Mouse (Mus musculus): ENCODE data around the gene Fgfr2.

The Fgfr2 gene

GRCm38 (mm10) chr7:132715259-132715658, 407.9 kb downstream of the Fgfr2 start:
- no peak for DNase-seq (ENCODE audit: low spot score)

- peak; percentile 79 for DNase-seq (ENCODE audit: low spot score)
These were observed 408.8 kb downstream of the Fgfr2 start for GRCm38 (mm10) chr7:132714236-132714923.

- DNase-seq (ENCODE audit: low spot score): peak; percentile 78
These were observed 409.5 kb downstream of the Fgfr2 start for GRCm38 (mm10) chr7:132713483-132714126.

DNA sequence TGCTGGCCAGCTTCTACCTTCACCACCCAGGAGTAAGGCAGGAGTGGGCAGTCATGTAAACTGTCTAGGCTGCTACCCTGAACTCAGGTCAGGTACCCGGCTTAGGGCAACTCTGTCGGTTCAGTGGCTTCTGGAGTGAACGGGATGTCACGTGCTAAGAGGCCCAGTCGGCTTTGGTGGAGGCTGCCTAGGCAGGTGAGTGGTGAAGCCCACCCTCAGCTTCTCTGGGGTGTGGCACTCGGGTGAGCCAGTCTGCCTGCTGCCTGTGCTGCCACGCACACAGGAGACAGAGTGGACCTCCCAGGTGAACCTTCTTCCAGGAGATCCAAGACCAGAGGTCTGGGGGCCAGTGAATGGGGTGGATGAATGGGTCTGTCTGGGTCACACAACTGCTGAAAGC, 410.2 kb downstream of the Fgfr2 start:
- DNase-seq (ENCODE audit: low spot score): no peak

DNA sequence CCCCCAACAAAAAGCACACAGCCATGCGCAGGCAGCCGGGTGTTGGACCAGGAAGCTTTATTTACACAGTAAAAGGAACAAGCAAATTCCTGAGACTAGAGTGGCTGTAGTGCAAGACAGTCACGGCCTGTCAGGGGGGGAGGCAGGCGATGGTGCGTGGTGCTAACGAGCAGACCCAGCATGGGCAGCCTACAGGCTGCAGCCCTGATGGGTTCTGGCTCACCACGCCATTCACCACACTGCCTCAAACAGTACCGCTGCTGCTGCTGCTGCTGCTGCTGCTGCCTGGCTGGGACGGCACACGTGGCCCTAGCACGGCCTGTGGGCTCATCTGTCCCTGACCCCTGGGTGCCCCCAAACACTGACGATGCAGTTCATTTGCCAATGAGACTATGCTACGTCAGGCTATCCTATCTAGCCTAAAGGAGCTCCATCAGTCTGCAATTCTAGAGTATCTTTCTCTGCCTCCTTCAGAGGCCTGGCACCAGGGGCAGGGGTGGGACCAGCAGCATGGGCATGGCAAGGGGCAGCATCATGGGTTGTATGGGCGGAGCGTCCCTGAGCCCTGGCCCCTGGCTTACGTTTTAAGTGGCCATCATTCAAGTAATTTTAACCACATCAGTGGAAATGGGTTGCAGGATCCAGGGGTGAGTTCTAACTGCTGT, 411.0 kb downstream of the Fgfr2 start:
- DNase-seq (ENCODE audit: low spot score): peak; percentile 74

GRCm38 (mm10) chr7:132711579-132711978, 411.6 kb downstream of the Fgfr2 start:
- DNase-seq (ENCODE audit: low spot score): no peak

- DNase-seq (ENCODE audit: low spot score): no peak
These were observed 418.0 kb downstream of the Fgfr2 start for GRCm38 (mm10) chr7:132705130-132705529.

GRCm38 (mm10) chr7:132704310-132704875, 418.8 kb downstream of the Fgfr2 start:
- no peak for DNase-seq (ENCODE audit: low spot score)

- DNase-seq (ENCODE audit: low spot score): no peak
These were observed 419.4 kb downstream of the Fgfr2 start for GRCm38 (mm10) chr7:132703515-132704309.

- DNase-seq (ENCODE audit: low spot score): no peak
These were observed 420.6 kb downstream of the Fgfr2 start for GRCm38 (mm10) chr7:132702492-132703070.

GRCm38 (mm10) chr7:132702024-132702423, 421.1 kb downstream of the Fgfr2 start:
- DNase-seq (ENCODE audit: low spot score): no peak

DNA sequence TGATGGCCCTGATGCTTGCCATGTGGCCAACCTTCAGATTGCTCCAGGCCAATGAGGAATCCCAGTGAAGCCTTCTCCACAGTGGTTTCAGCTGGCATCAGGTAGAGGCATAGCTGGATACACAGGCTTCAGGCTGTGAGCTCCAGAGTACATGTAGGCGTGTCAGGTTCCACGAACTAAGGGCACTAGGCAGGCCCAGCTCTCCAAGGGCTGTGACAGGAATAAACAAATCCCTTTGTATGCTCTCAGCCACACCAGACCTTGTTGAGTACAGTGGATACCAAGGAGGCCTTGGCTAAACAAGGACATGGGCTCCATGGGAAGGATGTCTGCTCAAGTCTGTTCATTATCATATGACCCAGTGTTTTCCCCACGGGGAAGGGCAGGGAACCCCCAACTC, 421.7 kb downstream of the Fgfr2 start:
- peak; percentile 61 for DNase-seq (ENCODE audit: low spot score)

DNA sequence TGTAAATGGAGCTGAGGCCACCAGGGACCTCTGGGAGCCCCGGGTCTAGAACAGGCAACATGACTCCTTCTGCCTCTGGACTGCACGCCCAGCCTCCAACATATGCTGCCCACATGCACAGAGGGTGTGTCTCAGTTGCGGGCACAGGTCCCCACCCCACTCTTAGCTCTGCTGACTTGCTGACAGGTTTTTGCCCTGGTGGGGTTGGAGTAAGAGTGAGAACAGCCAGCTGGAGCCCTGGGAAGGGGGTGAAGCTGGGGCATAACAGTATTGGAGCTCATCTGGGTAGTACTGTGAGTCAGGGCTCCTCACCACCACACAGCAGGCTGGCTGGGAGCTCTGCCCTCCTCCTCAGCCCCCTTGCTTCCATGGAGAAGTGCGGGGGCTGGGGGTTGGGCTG, 423.0 kb downstream of the Fgfr2 start:
- no peak for DNase-seq (ENCODE audit: low spot score)

DNA sequence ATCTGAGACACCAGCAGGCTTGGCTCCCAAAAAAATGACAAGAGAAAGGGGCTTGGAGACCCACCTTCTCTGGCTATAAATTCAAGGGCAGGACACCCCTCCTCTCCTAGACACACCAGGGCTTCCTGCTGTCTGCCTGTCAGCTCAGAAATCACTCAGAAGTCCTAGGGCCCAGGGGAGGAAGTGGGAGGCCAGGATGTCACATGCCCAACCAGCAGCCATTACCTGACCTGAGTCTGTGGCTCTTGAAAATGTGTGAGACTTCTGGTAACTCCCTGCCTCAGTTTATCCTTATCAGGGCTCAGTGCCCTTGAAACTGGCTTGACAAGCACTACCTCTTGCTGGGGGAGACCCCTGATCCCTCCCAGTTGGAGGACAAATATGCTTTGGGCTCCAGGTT, 423.5 kb downstream of the Fgfr2 start:
- no peak for DNase-seq (ENCODE audit: low spot score)

- no peak for DNase-seq (ENCODE audit: low spot score)
These were observed 424.0 kb downstream of the Fgfr2 start for GRCm38 (mm10) chr7:132699165-132699564.

DNA sequence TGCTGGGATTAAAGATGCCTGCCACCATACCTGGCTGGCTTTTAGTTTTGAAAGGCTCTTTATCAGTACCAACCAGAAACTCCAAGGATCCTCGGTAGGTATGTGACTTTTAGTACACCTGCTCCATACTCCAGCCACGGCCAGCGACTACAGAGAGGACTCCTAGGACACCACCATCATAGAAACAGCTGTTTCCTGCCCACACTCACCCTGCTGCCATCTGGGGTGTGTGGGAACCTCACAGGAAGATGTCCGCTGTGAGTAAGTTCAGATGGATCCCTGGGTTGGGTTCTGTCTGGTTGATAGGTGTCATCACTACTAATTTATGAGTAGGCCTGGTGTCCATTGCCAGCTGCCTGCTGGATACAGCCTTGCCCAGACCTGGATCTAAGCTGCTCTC, 424.4 kb downstream of the Fgfr2 start:
- no peak for DNase-seq (ENCODE audit: low spot score)

GRCm38 (mm10) chr7:132697258-132697796, 425.8 kb downstream of the Fgfr2 start:
- no peak for DNase-seq (ENCODE audit: low spot score)

DNA sequence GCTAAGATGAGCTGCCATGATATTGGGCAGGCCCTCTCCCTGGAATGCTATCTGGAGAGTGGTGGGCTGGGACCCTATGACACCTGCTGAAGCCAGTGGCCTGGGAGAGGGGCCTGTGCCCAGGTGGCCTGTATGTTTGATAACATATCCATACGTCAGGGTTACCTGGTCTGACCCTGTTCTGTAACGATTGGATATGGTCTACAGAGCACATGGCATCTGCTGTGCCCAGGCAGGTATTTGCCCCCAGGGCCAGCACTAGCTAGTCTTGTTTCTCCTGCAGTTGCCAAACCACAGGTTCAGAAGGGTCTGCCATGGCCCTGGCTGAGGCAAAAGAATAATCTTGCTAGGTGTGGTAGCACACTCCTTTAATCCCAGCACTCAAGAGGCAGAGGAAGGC, 429.6 kb downstream of the Fgfr2 start:
- no peak for DNase-seq (ENCODE audit: low spot score)

DNA sequence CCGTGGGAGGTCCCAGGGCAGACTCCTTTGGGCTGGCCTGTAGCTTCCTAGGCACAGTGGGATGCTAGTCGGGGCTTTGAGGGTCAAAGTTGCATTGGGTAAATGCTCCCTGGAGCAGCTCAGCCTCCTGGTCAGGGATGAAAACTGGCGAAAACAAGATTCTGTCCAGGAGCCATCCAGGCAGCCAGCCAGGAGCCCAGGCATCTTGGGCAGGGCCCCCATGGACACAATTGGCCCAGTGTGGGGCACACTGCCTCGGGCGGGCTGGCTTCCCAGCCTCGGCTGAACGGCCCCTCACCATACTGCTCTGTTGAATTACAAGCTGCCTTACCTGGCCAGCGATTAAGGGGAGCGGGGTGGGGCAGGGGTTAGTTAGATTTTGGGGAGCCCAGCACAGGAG, 430.4 kb downstream of the Fgfr2 start:
- DNase-seq (ENCODE audit: low spot score): no peak

- DNase-seq (ENCODE audit: low spot score): no peak
These were observed 432.3 kb downstream of the Fgfr2 start for GRCm38 (mm10) chr7:132690716-132691472.

DNA sequence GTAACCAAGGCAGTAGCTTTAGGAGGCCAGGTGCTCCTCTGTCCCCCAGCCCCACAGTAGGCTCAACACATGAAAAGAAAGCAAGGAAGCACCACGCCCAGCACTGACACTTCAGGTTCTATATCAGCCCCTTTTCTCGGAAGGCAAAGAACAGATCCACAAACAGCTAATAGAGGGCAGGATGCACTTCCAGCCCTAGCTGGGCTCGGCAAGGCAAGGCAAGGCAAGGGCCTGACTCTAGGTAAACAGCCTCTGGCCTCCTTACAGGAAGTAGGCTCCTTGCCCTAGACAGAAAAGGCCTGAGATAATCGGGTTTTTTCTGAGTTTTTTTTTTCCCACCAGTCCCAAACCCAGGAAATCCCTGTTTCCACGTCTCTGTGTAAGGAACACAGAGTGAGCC, 433.4 kb downstream of the Fgfr2 start:
- no peak for DNase-seq (ENCODE audit: low spot score)

Measured in lung, postnatal 25 days (tissue).